Mouse (Mus musculus) heart, postnatal 14 days (tissue): ENCODE measurements around the gene Krtap3-3. TPM values are rescaled to one million over a fixed set of nuclear protein-coding genes. Genes with fewer than 3 reads are reported as not detected.

Experiments used
- total RNA-seq, 2 experiments: library from RNA; stranded (reverse); gene quantifications; 2 replicates each; pipeline ENCODE4 v1.2.3; 2021

Gene Krtap3-3
- total RNA-seq, 2 experiments from 2014 or later: not detected

Other genes starting within 250 kb of the Krtap3-3 start
- gene Krt25, start 227.9 kb downstream of the Krtap3-3 start, total RNA-seq: not detected
- not detected for gene Krt26, start 212.9 kb downstream of the Krtap3-3 start, total RNA-seq
- not detected for gene Krt27, start 199.8 kb downstream of the Krtap3-3 start, total RNA-seq
- gene Krt28, start 176.0 kb downstream of the Krtap3-3 start, total RNA-seq: not detected
- 1 to 10 TPM; 4.6 to 8.9 TPM for gene Krt10, start 161.5 kb downstream of the Krtap3-3 start, total RNA-seq
- not detected for gene Krt12, start 128.6 kb downstream of the Krtap3-3 start, total RNA-seq
- gene Krt20, start 112.7 kb downstream of the Krtap3-3 start, total RNA-seq: under 1 TPM; 0.14 to 0.22 TPM
- gene Krt23, start 57.7 kb downstream of the Krtap3-3 start, total RNA-seq: not detected
- not detected for gene Krt39, start 29.5 kb downstream of the Krtap3-3 start, total RNA-seq
- not detected for gene Krt40, start 7.7 kb downstream of the Krtap3-3 start, total RNA-seq
- not detected for gene Krtap3-2, start 6.0 kb upstream of the Krtap3-3 start, total RNA-seq
- not detected for gene Gm11939, start 8.6 kb upstream of the Krtap3-3 start, total RNA-seq
- gene Krtap3-1, start 15.8 kb upstream of the Krtap3-3 start, total RNA-seq: not detected
- gene Krtap1-5, start 30.2 kb upstream of the Krtap3-3 start, total RNA-seq: not detected
- not detected for gene Krtap1-4, start 32.8 kb upstream of the Krtap3-3 start, total RNA-seq
- not detected for gene Krtap1-3, start 40.5 kb upstream of the Krtap3-3 start, total RNA-seq
- gene Krtap9-3, start 47.2 kb upstream of the Krtap3-3 start, total RNA-seq: not detected
- not detected for gene Gm11938, start 52.4 kb upstream of the Krtap3-3 start, total RNA-seq
- gene Gm11937, start 59.3 kb upstream of the Krtap3-3 start, total RNA-seq: not detected
- not detected for gene Krtap2-4, start 64.0 kb upstream of the Krtap3-3 start, total RNA-seq
- not detected for gene Gm11562, start 69.6 kb upstream of the Krtap3-3 start, total RNA-seq
- gene Krtap4-1, start 77.4 kb upstream of the Krtap3-3 start, total RNA-seq: not detected
- not detected for gene Krtap4-2, start 84.2 kb upstream of the Krtap3-3 start, total RNA-seq
- not detected for gene Krtap4-7, start 93.2 kb upstream of the Krtap3-3 start, total RNA-seq
- gene Gm11555, start 99.4 kb upstream of the Krtap3-3 start, total RNA-seq: not detected
- not detected for gene Gm11563, start 108.1 kb upstream of the Krtap3-3 start, total RNA-seq
- gene Krtap4-6, start 115.1 kb upstream of the Krtap3-3 start, total RNA-seq: not detected
- not detected for gene Gm14190, start 139.9 kb upstream of the Krtap3-3 start, total RNA-seq
- gene Gm14180, start 183.4 kb upstream of the Krtap3-3 start, total RNA-seq: not detected
- gene Gm11595, start 222.0 kb upstream of the Krtap3-3 start, total RNA-seq: not detected
- not detected for gene Krtap4-8, start 229.8 kb upstream of the Krtap3-3 start, total RNA-seq
- gene Krtap4-9, start 234.3 kb upstream of the Krtap3-3 start, total RNA-seq: not detected
- not detected for gene Gm11596, start 242.6 kb upstream of the Krtap3-3 start, total RNA-seq
- not detected for gene Gm11569, start 248.1 kb upstream of the Krtap3-3 start, total RNA-seq